Comparison of ENCODE assay signal across 25 mouse cellular contexts in the genomic region with DNA sequence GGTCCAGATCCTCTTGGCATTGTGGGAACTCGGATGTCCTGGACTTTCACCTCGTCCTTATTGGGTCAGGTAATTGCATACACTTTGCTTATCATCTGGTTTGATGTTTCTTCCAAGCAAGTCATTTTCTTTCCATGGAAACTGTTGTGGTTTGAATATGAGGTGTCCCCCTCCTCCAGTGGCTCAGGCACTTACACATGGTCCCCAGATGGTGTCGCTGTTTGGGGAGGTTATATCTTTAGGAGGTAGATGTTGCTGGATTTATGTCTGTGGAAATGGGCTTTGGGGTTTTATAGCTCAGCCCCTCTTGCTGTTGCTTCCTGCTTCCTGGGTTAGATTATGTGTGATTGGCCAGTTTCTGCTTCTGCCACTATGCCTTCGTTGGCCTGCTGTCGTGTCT.
DNase-seq lines count a peak whose midpoint lies in the region; ATAC-seq and TF ChIP-seq lines count a peak whose summit lies in the region.
"Had no signal": no experiment of that assay in that cellular context is flagged by ENCODE, and none has a peak within 500 bp of the region (broad histone marks: within the 10 kb centered on the region; RNA-seq: fewer than 3 reads in every experiment).

No protein-coding gene starts in this region.

- H3K4me3 ChIP-seq in kidney, postnatal 0 days (replicated peaks; ENCODE audit: low read depth, low read length) = no peak overlapping the region
- H3K4me3 ChIP-seq in lung, postnatal 0 days (ENCODE audit: low read depth, low read length) = no peak overlapping the region
- no peak overlapping the region for H3K4me3 ChIP-seq in lung, adult 2 months (replicated peaks; ENCODE audit: extremely low read depth, low read depth, low read length)
- no peak overlapping the region for H3K4me3 ChIP-seq in ES-Bruce4 (ENCODE audit: low read depth, low read length)
- H3K4me3 ChIP-seq in forebrain, embryonic 14.5 days (ENCODE audit: low read depth, low read length) = no peak overlapping the region
- H3K4me3 ChIP-seq: embryonic facial prominence, embryonic 13.5 days; forebrain, embryonic 10.5 days; heart, embryonic 13.5 days; left cerebral cortex, adult 2 months; limb, embryonic 12.5 days; liver, embryonic 15.5 days; megakaryocyte, embryonic 14.5 days; midbrain, embryonic 12.5 days had no signal

- no peak overlapping the region for H3K4me2 ChIP-seq in kidney, postnatal 0 days (ENCODE audit: low read length)
- H3K4me2 ChIP-seq in lung, postnatal 0 days (replicated peaks; ENCODE audit: low read depth, low read length) = no peak overlapping the region
- no peak overlapping the region for H3K4me2 ChIP-seq in forebrain, embryonic 14.5 days (ENCODE audit: low read length)
- H3K4me2 ChIP-seq: embryonic facial prominence, embryonic 13.5 days; heart, embryonic 13.5 days; hindbrain, embryonic 14.5 days; limb, embryonic 12.5 days; liver, embryonic 15.5 days; midbrain, embryonic 12.5 days had no signal

- no peak for DNase-seq in kidney, postnatal 0 days (ENCODE audit: low spot score)
- no peak for DNase-seq in kidney, postnatal 25 days
- no peak for DNase-seq in lung, postnatal 0 days (ENCODE audit: low spot score)
- no peak for DNase-seq in lung, adult 2 months
- no peak for DNase-seq in adrenal gland, postnatal 25 days
- no peak for DNase-seq in forebrain, embryonic 14.5 days (ENCODE audit: low spot score)
- DNase-seq: adrenal gland, postnatal 14 days; cerebellum, adult 18-20 months; cerebellum, postnatal 10 days; forebrain, postnatal 0 days; heart, postnatal 10 days; kidney, adult 18-20 months; kidney, postnatal 10 days; lung, postnatal 4 days had no signal

- no peaks in the 10 kb centered on the region for H3K36me3 ChIP-seq in kidney, postnatal 0 days (ENCODE audit: insufficient read depth, low read length)
- no peaks in the 10 kb centered on the region for H3K36me3 ChIP-seq in lung, postnatal 0 days (ENCODE audit: insufficient read depth, low read length)
- H3K36me3 ChIP-seq in ES-Bruce4 (ENCODE audit: control insufficient read depth, insufficient read depth, low read length, poor library complexity, severe bottlenecking) = no peaks in the 10 kb centered on the region
- no peaks in the 10 kb centered on the region for H3K36me3 ChIP-seq in forebrain, embryonic 14.5 days (ENCODE audit: control insufficient read depth, insufficient read depth, low read length)
- H3K36me3 ChIP-seq: embryonic facial prominence, embryonic 13.5 days; forebrain, embryonic 10.5 days; G1E; heart, embryonic 13.5 days; limb, embryonic 12.5 days; liver, embryonic 15.5 days; midbrain, embryonic 12.5 days had no signal

- WGBS in kidney, postnatal 0 days = 64% methylated on average over 5 of the region's 5 CpGs
- WGBS in lung, postnatal 0 days = 70% methylated on average over 5 of the region's 5 CpGs
- 67% methylated on average over 5 of the region's 5 CpGs for WGBS in lung, adult 2 months
- 68% methylated on average over 5 of the region's 5 CpGs for WGBS in forebrain, embryonic 14.5 days

- no peaks in the 10 kb centered on the region for H3K4me1 ChIP-seq in kidney, postnatal 0 days (replicated peaks; ENCODE audit: insufficient read depth, low read length)
- H3K4me1 ChIP-seq in lung, postnatal 0 days (ENCODE audit: insufficient read depth, low read depth, low read length) = no peaks in the 10 kb centered on the region
- H3K4me1 ChIP-seq in lung, adult 2 months (ENCODE audit: control insufficient read depth, insufficient read depth, low read length) = no peaks in the 10 kb centered on the region
- H3K4me1 ChIP-seq in ES-Bruce4 (ENCODE audit: control insufficient read depth, insufficient read depth, low read length) = peaks cover 1% of the 10 kb centered on the region
- no peaks in the 10 kb centered on the region for H3K4me1 ChIP-seq in forebrain, embryonic 14.5 days (ENCODE audit: control insufficient read depth, insufficient read depth, low read length)
- H3K4me1 ChIP-seq: heart, embryonic 13.5 days; limb, embryonic 12.5 days; liver, embryonic 15.5 days; midbrain, embryonic 12.5 days had no signal

- no peaks in the 10 kb centered on the region for H3K27me3 ChIP-seq in kidney, postnatal 0 days (ENCODE audit: insufficient read depth, low read length)
- H3K27me3 ChIP-seq in lung, postnatal 0 days (replicated peaks; ENCODE audit: insufficient read depth, low read length) = no peaks in the 10 kb centered on the region
- no peaks in the 10 kb centered on the region for H3K27me3 ChIP-seq in ES-Bruce4 (ENCODE audit: control insufficient read depth, insufficient read depth, low read length, poor library complexity, severe bottlenecking)
- H3K27me3 ChIP-seq in forebrain, embryonic 14.5 days (replicated peaks; ENCODE audit: control insufficient read depth, insufficient read depth, low read length) = no peaks in the 10 kb centered on the region
- H3K27me3 ChIP-seq: embryonic facial prominence, embryonic 13.5 days; heart, embryonic 13.5 days; limb, embryonic 12.5 days; liver, embryonic 15.5 days; megakaryocyte, embryonic 14.5 days; midbrain, embryonic 12.5 days had no signal

- H3K27ac ChIP-seq in kidney, postnatal 0 days = no peak overlapping the region
- no peak overlapping the region for H3K27ac ChIP-seq in lung, postnatal 0 days (ENCODE audit: low read length)
- H3K27ac ChIP-seq in ES-Bruce4 (ENCODE audit: insufficient read depth, low read length) = no peak overlapping the region
- H3K27ac ChIP-seq in forebrain, embryonic 14.5 days (ENCODE audit: low read depth, low read length) = no peak overlapping the region
- H3K27ac ChIP-seq: embryonic facial prominence, embryonic 13.5 days; forebrain, embryonic 10.5 days; heart, embryonic 13.5 days; hindbrain, embryonic 14.5 days; left cerebral cortex, adult 2 months; limb, embryonic 12.5 days; liver, embryonic 15.5 days; midbrain, embryonic 12.5 days had no signal

- no peak overlapping the region for H3K9ac ChIP-seq in kidney, postnatal 0 days (ENCODE audit: low read depth, low read length)
- H3K9ac ChIP-seq in lung, postnatal 0 days (replicated peaks; ENCODE audit: low read depth) = no peak overlapping the region
- H3K9ac ChIP-seq in ES-Bruce4 (ENCODE audit: low read depth, poor library complexity, severe bottlenecking) = no peak overlapping the region
- no peak overlapping the region for H3K9ac ChIP-seq in forebrain, embryonic 14.5 days (ENCODE audit: low read length)
- H3K9ac ChIP-seq: embryonic facial prominence, embryonic 13.5 days; forebrain, postnatal 0 days; heart, embryonic 13.5 days; hindbrain, embryonic 14.5 days; limb, embryonic 12.5 days; liver, embryonic 15.5 days; midbrain, embryonic 12.5 days had no signal

- no peaks in the 10 kb centered on the region for H3K9me3 ChIP-seq in kidney, postnatal 0 days (replicated peaks; ENCODE audit: low read length)
- H3K9me3 ChIP-seq in lung, postnatal 0 days (ENCODE audit: low read length) = no peaks in the 10 kb centered on the region
- no peaks in the 10 kb centered on the region for H3K9me3 ChIP-seq in ES-Bruce4 (replicated peaks; ENCODE audit: control insufficient read depth, insufficient read depth, low read length, poor library complexity, severe bottlenecking)
- H3K9me3 ChIP-seq in forebrain, embryonic 14.5 days (replicated peaks; ENCODE audit: control insufficient read depth, low read length) = no peaks in the 10 kb centered on the region
- H3K9me3 ChIP-seq: embryonic facial prominence, embryonic 13.5 days; forebrain, embryonic 10.5 days; G1E; heart, embryonic 13.5 days; limb, embryonic 12.5 days; liver, embryonic 15.5 days; megakaryocyte, embryonic 14.5 days; midbrain, embryonic 12.5 days had no signal

- TF ChIP-seq EP300 in lung, postnatal 0 days (IDR thresholded peaks at IDR 0.05) = no peak
- TF ChIP-seq EP300 in ES-Bruce4 (IDR thresholded peaks at IDR 0.05; ENCODE audit: insufficient read depth, low read depth, low read length) = no peak

- no peak for ATAC-seq in kidney, postnatal 0 days (replicated peaks; ENCODE audit: low FRiP score, low read depth)
- ATAC-seq in lung, postnatal 0 days = no peak
- ATAC-seq in forebrain, embryonic 14.5 days = no peak
- ATAC-seq: forebrain, postnatal 0 days had no signal

- TF ChIP-seq CTCF in kidney, postnatal 0 days (IDR thresholded peaks at IDR 0.05; ENCODE audit: low read depth) = peak; percentile 26; the same call in 1 of the 2 replicates
- TF ChIP-seq CTCF in lung, postnatal 0 days (IDR thresholded peaks at IDR 0.05) = peak; percentile 19; the same call in 1 of the 2 replicates
- TF ChIP-seq CTCF in lung, adult 2 months (IDR thresholded peaks at IDR 0.05; ENCODE audit: insufficient read depth, low read length) = no peak
- peak; percentile 50 for TF ChIP-seq CTCF in ES-Bruce4 (IDR thresholded peaks at IDR 0.05; ENCODE audit: low read depth, low read length)

- TF ChIP-seq POLR2A in lung, adult 2 months (IDR thresholded peaks at IDR 0.05; ENCODE audit: borderline replicate concordance, extremely low read depth, low read depth, low read length) = no peak
- TF ChIP-seq POLR2A in ES-Bruce4 (IDR thresholded peaks at IDR 0.05; ENCODE audit: insufficient read depth, low read length) = no peak
